Mouse (Mus musculus): ENCODE measurements around the gene Map7.
A peak's percentile ranks its signal among the peaks of the same experiment; 100 is the strongest.

Map7 gene

GRCm38 (mm10) chr10:20287369-20287768 lies 139.1 kb downstream of the Map7 start:
- no peak for DNase-seq (ENCODE audit: low spot score)

- DNase-seq (ENCODE audit: low spot score): peak; percentile 76
Observed at GRCm38 (mm10) chr10:20290467-20290883, 142.2 kb downstream of the Map7 start.

- DNase-seq (ENCODE audit: low spot score): no peak
Observed at GRCm38 (mm10) chr10:20295961-20296360, 147.7 kb downstream of the Map7 start.

- no peak for DNase-seq (ENCODE audit: low spot score)
Observed at GRCm38 (mm10) chr10:20298152-20298920, 150.1 kb downstream of the Map7 start.

- DNase-seq (ENCODE audit: low spot score): no peak
Observed at GRCm38 (mm10) chr10:20299114-20299513, 150.8 kb downstream of the Map7 start.

GRCm38 (mm10) chr10:20310969-20311769 lies 162.9 kb downstream of the Map7 start:
- no peak for DNase-seq (ENCODE audit: low spot score)

- peak; percentile 100 for DNase-seq (ENCODE audit: low spot score)
Observed at GRCm38 (mm10) chr10:20311918-20312735, 163.9 kb downstream of the Map7 start, which contains the start of gene Bclaf1. TSS of gene Bclaf1 (plus strand) at chr10:20312469.

GRCm38 (mm10) chr10:20312736-20313301 lies 164.5 kb downstream of the Map7 start:
- DNase-seq (ENCODE audit: low spot score): peak; percentile 92

GRCm38 (mm10) chr10:20313447-20313846 lies 165.2 kb downstream of the Map7 start:
- no peak for DNase-seq (ENCODE audit: low spot score)

GRCm38 (mm10) chr10:20313941-20314340 lies 165.7 kb downstream of the Map7 start:
- DNase-seq (ENCODE audit: low spot score): no peak

- DNase-seq (ENCODE audit: low spot score): no peak
Observed at GRCm38 (mm10) chr10:20314797-20315196, 166.5 kb downstream of the Map7 start.

- DNase-seq (ENCODE audit: low spot score): no peak
Observed at GRCm38 (mm10) chr10:20317466-20317865, 169.2 kb downstream of the Map7 start.

GRCm38 (mm10) chr10:20326226-20326625 lies 178.0 kb downstream of the Map7 start:
- DNase-seq (ENCODE audit: low spot score): no peak

All from ovary, postnatal 36 days (tissue).